Mouse (Mus musculus) leukemia stem cell, adult 10-12 weeks (primary cell): ENCODE data around the gene Zfp455. TPM values are rescaled to one million over a fixed set of nuclear protein-coding genes. Genes with fewer than 3 reads are reported as not detected.

Experiments used
- polyA plus RNA-seq: library from polyadenylated mRNA; stranded (reverse); fragments of >175 nt; gene quantifications from 2 replicates; pipeline ENCODE4 v1.2.3, GENCODE M21; 2012; ENCODE audit warnings: low replicate concordance

The Zfp455 gene
- 0.18 TPM in 1 of 2 replicates, not detected in the other for polyA plus RNA-seq

DNA sequence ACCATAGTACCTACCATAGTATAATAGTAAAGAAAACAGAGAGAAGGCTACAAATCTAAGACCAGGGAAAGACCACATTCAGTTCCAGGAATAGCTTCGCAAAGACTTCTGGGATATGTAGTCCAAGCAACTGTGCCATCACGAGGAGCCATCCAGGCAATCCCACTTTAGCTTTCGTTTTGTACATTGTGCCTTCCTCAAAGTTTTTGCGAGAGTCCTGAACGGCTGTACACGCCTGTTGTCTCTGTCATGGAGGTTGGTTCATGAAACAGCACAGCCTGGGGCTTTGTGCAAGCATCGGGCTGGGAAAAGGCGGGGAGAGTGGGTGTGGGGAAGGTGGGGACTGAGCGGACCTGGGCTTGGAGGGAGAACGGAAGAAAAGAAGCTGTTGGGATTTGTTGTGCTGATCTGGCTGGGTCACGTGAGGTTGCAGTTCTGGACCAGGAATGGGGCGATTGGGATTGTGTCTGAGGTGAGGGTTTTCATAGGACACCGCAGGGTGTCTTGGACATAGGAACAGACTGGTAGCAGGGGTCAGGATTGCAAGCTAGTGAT lies at the start of gene Zfp455:
Gene Zfp455 (plus strand): TSS at position 167 of the 555 bp plus-strand sequence.

DNA sequence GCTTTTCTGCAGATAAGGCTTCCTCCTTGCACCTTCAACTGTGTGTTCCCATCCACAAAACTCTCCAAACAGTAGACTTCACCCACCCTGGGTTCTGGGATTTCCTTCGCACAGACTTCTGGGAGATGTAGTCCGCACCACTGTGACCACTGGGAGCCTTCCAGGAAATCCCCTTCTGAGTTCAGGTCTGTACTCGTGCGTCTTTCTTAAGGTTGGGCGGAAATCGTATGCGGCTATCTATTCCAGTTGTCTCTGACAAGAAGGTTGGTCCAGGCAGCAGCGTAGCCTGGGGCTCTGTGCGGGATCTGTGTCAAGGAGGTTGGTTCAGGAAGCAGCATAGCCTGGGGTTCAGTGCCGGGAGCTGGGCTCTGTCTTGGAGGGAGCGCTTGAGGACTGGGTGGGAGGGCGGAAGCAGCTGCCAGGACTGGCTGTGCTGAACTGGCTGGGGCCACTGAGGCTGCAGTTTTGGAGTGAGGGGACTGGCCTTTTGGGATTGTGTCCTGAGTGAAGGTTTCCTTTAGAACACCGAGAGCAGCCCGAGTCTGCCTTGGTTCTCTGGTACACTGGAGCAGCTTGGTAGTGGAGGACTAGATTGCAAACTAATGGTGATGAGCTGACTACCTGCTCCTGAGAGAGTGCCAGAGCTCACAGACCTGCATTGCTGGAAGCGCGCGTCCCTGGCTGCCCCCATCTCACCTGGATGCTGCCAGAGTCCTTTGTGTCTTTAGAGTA lies 21.1 kb upstream of the Zfp455 start, which contains the start of gene Rsl1:
Gene Rsl1 (plus strand): TSS at position 192 of the 732 bp plus-strand sequence.

Other genes with a start within 250 kb of the Zfp455 start
- 0.11 TPM in 1 of 2 replicates, not detected in the other for gene Zfp712, start 133.3 kb upstream of the Zfp455 start, polyA plus RNA-seq
- gene Zfp708, start 96.5 kb upstream of the Zfp455 start, polyA plus RNA-seq, result not detected in 2 replicates
- gene Gm28557, start 85.9 kb upstream of the Zfp455 start, polyA plus RNA-seq, result 0.16 TPM in 1 of 2 replicates, not detected in the other
- not detected in 2 replicates for gene Rslcan18, start 78.2 kb upstream of the Zfp455 start, polyA plus RNA-seq
- gene Zfp759, start 72.8 kb upstream of the Zfp455 start, polyA plus RNA-seq, result 0.07 and 0.44 TPM in 2 replicates
- 0.08 and 0.12 TPM in 2 replicates for gene Rsl1, start 21.3 kb upstream of the Zfp455 start, polyA plus RNA-seq
- gene Zfp458, start 84.0 kb downstream of the Zfp455 start, polyA plus RNA-seq, result 0.06 and 0.10 TPM in 2 replicates
- gene Zfp457, start 112.0 kb downstream of the Zfp455 start, polyA plus RNA-seq, result not detected in 2 replicates
- gene Zfp595, start 138.1 kb downstream of the Zfp455 start, polyA plus RNA-seq, result 0.16 and 0.20 TPM in 2 replicates
- gene Gm28044, start 166.0 kb downstream of the Zfp455 start, polyA plus RNA-seq, result not detected in 2 replicates
- gene Zfp953, start 166.1 kb downstream of the Zfp455 start, polyA plus RNA-seq, result 0.25 TPM in 1 of 2 replicates, not detected in the other
- not detected in 2 replicates for gene Gm28041, start 181.2 kb downstream of the Zfp455 start, polyA plus RNA-seq
- gene Zfp456, start 181.3 kb downstream of the Zfp455 start, polyA plus RNA-seq, result 0.19 TPM in 1 of 2 replicates, not detected in the other
- gene Zfp429, start 205.3 kb downstream of the Zfp455 start, polyA plus RNA-seq, result 2.2 TPM in 1 of 2 replicates, not detected in the other
- 0.38 TPM in 1 of 2 replicates, not detected in the other for gene Zfp459, start 226.9 kb downstream of the Zfp455 start, polyA plus RNA-seq